Mouse (Mus musculus) ES-CJ7 (cell line): Measurements from ENCODE around the gene Ppp1r14b.
A peak's percentile ranks its signal among the peaks of the same experiment; 100 is the strongest.

ENCODE experiments used
- DNase-seq: peaks from one replicate; pipeline ENCODE4 v3.0.0; 2011; ENCODE audit warnings: low read depth, low spot score

Gene Ppp1r14b

GRCm38 (mm10) chr19:6994002-6994401 is 19.2 kb downstream of the Ppp1r14b start:
- DNase-seq = no peak

DNA sequence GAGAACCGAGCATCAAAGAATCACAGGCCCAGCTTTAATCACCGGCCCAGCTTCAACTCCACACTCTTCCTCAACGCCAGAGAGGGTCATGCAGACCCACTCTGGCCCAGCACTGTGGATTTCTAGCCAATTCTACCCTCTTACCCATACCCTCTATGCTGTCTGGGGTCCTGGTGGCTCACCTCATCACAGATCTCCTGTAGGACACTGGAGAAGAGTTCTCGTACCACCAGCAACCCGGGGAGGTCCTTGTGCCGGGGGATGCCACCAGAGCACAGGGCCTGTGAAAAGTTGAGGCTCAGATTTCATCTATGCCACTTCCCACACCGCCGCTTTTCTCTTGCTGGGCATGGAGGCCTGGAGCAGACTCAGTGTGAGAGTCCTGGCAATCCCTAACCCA is 19.7 kb downstream of the Ppp1r14b start:
- DNase-seq = no peak

GRCm38 (mm10) chr19:6995255-6995991 is 20.7 kb downstream of the Ppp1r14b start:
- DNase-seq = no peak

- peak; percentile 82 for DNase-seq
Observed at GRCm38 (mm10) chr19:6996006-6996405, 21.2 kb downstream of the Ppp1r14b start, which contains the start of the genes Nudt22 and Trpt1. Gene Nudt22, minus strand, starts transcription at chr19:6996117. Gene Trpt1, plus strand, starts transcription at chr19:6996131.

- DNase-seq = no peak
Observed at GRCm38 (mm10) chr19:6997721-6998290, 23.0 kb downstream of the Ppp1r14b start.

GRCm38 (mm10) chr19:6999360-7000063 is 24.7 kb downstream of the Ppp1r14b start:
- DNase-seq = peak; percentile 41

DNA sequence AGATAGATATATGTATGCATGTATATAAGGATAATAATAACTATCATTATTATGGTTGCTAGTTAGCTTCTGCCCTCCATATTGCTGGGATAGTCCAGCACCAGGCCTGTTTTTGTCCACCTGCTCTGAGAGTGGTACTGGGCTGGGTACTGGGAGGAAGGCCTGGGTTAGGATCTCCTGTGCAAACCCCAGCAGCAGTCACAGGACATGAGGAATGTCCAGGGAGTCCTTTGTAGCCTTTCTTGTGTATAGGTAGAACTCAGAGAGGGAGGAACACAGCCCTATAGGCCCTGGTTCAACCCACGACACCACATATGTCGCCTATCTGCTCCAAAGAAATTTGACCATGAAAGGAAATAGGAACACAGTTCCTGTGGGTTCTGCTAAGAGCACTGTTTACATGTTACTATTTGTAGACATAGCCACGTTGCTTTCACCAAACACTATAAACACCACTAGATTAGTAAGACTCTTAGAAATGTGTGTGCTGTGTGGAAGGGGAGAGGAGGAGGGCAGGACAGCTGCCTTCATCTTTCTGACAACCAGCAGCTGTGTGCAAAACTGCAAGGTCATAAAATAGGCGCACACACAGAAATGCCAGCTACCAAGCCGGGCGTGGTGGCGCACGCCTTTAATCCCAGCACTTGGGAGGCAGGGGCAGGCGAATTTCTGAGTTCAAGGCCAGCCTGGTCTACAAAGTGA is 32.3 kb downstream of the Ppp1r14b start:
- DNase-seq = no peak

- no peak for DNase-seq
Observed at GRCm38 (mm10) chr19:7012426-7012825, 37.7 kb downstream of the Ppp1r14b start.

- no peak for DNase-seq
Observed at GRCm38 (mm10) chr19:7013984-7014383, 39.2 kb downstream of the Ppp1r14b start.

DNA sequence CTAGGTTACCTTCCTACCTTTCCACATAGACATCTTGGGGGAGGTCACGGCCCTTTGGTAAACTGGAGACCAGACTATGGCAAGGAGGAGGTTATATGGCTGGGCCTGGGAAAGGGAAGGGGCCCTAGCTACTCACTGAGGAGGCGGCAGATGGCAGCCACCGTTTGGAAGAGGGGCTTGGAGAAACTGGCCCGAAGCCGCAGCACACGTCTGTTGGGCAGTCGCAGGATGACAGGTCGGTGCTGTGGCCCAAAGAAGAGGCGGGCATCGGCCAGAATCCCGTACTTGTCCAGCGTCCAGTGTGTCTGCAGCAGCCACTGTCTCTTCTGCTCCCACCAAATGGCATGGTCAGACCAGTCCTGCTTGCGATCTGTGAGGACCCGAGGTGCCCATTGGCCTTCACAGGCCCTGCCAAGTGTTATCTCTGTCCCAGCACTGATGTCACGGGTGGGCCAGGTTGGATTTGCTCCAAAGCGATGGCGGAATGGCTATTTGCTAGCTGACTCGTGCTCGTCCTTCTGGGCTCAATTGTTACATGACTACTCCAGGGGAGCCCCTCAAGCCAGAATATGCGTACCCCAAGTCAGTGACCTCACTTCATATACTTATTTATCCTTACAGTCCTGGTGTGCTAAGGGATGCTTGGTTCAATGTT is 39.8 kb downstream of the Ppp1r14b start:
- DNase-seq = no peak

GRCm38 (mm10) chr19:7017541-7018457 is 43.0 kb downstream of the Ppp1r14b start:
- DNase-seq = no peak

- no peak for DNase-seq
Observed at GRCm38 (mm10) chr19:7018546-7018945, 43.8 kb downstream of the Ppp1r14b start.

DNA sequence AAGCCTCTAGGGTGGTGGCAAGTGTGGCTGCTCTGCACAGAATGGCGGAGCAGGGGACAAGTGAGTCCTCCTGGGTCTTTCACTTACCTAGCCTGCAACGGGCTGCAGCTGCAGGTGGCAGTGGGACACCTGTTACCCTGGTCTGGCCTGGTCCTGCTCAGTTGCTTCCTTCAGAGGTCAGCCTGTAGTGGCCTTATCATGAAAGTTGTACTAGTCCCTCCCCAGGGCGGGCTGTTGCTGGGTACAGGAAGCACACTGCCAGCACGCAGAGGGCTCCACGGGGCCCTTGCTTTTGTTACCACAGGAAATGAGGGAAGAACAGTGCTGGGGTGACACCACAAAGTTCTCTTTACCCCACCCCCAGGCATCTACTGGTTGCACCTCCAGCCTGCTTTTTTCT is 44.4 kb downstream of the Ppp1r14b start, which contains the start of gene Fermt3:
Gene Fermt3 (minus strand): TSS at position 279 of the 400 bp plus-strand sequence.
- DNase-seq = no peak

DNA sequence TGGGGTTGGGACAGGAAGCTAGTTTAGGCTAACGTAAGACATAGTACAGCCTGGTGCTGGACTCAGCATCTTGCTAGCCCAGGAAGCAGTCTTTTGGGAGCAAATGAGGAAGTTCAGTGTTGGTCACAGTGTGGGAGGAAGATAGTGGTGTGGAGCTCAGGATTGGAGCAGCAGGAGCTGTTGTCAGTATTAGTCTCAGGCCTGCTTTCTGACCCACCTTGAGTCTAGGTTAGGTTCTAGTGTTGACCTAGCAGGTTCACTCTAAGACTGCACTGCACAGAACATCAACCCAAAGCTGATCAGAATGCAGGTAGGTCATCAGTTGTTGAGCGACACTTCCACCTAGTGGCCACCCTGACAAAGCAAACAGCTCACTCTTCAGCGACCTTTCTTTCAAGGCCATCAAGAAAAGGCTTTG is 45.5 kb downstream of the Ppp1r14b start:
- peak; percentile 86 for DNase-seq
